Mouse (Mus musculus): ENCODE measurements around the gene Btrc.
"Not testable (repeated sequence)": the region's sequence is repeated elsewhere in the genome, so short reads cannot be mapped to it uniquely, and the experiment has no call there.

Gene Btrc

DNA sequence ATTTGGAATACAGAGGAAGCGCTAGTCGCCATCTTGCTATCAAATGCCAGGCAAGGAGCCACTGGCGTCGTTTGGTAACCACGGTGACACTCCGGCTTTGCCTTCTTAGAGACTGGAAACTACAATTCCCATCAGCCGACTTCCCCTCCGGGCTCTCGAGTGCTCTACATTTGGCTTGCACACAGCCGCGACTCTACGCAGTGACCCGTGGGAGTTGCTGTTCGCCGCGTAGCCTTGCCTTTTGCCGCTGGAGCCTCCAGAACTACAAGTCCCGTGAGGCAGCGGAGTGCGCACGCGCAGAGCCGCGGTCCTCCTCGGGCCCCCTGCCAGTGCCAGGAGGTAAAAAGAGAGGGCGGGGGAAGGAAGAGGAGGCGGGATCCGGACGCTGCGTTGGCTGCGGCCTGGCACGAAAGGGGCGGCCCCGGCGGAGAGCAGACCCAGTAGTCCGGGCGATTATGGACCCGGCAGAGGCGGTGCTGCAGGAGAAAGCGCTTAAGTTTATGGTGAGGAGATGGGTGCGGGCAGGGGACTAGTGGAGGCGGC is at the start of gene Btrc:
Gene Btrc (plus strand): TSS at position 351 of the 543 bp plus-strand sequence.
- in situ Hi-C loops (cut with MseI, MboI): no loop called here

DNA sequence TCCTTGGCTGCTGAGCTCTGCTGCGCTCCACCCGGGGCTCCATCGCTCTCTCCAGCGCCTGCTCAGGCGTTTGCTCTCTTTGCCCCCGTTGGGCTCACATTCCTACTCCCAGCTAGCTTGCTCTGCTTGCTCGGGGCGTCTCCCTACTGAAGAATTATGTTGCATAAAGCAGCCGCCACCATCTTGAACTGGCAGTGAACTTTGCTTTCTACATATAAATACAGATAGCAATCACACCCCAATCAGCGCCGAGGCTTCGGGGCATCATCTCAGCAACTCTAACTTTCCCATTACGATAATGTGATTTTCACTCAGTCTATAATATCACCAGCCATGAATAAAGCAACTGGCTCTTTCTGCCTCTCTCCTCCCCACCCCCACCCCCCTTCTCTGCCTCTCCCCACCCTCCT is 46.1 kb upstream of the Btrc start:
- in situ Hi-C loops (cut with MseI, MboI): no loop called here

DNA sequence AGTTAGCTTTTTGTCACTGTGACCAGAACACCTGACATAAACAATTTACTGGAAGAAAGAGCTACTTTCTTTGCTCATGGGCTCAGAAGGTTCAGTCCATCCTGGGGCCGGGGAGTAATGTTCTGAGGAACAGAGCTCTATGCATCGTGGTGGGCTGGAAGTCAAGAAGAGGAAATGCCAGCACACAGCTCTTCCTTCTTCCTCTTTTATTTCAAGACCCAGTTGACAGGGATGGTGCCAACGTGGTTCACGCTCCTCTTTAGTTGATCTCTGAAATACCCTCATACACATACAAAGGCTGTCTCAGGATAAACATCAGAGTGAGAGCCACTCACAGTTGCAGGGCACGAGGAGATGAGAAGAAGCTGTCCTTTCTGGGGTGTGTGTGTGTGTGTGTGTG is 42.5 kb upstream of the Btrc start:
- in situ Hi-C loops (cut with MseI, MboI): no loop called here

DNA sequence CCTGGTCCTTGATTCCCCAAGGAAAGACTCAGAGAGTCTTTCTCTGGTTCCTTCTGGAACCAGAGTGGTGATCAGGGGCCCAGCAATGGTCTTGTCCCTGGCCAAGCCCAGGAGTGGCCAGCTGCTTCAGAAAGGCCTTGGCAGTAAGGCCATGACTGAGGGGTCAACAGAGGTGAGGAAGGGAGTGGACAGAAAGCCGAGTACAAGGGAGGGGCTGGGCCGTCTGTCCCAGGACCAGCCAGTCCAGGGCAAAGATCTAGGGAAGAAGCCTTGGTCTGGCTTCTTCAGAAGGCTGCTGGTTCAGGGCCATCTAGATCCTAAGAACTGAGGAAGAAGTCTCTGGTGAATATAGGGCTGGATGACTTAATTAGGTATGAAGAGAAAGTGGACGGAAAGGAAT is 34.5 kb upstream of the Btrc start:
- in situ Hi-C loops (cut with MseI, MboI): no loop called here

DNA sequence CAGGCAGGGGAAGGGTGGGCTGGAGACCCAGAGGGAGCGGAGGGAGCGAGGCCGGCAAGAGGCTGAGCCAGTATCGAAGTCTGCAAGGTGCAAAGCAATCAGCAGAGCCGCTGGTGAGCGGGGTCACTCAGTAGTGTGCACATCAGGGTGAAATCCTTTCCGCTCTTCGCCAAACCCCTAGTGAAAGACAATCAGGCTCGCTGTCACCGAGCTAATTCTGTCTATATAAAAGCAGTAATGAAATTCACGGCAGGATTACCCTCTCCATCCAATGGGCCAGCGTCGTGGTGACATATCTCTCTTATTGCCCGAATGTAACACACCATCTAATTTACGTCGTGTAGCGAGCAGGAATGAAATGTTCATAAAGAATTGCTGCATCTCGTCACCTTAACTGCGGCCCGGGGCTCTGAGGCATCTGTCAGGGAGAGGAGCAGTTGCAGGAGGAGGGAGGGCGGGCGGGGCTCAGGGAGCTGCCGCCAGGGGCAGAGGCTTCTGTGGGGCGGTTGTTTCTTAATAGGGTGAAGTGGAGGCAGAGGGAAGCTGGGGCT is 33.7 kb upstream of the Btrc start:
- in situ Hi-C loops (cut with MseI, MboI): no loop called here

DNA sequence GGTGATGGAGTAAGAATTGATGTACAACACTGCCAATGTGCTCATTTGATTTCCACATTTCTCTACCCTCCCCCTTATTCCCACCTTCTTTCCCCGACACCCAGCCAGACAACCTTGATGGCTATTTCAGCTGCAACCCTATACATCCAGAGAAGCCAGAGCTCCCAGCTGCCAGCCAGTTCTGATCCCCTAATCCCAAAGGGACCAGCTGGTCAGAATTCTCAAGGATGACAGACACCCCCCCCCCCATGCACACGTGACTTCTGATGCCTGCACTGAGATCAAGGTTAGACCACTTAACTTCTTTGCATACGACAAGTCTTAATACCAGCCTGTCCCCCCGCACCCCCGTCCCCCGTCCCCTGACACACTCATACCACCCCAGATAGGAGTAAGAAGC is 26.8 kb upstream of the Btrc start:
- in situ Hi-C loops (cut with MseI, MboI): no loop called here

DNA sequence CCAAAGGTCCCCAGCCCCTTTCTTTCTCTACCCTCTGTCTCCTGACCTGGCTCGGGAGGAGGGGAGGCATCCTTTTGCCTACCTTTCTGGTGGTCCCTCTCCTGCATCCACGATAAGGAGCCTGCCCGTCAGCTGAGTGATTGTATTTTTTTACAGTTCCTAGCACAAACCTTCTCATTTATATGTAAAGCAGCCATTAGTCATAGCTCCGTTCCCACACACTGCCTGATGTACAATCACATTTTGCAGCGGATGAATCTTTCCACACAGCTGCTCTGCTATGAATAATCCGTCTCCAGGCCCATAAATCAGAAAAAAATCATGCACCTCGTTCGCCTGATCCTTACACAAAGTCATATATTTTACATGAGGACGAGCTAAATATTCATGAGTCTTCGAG is 25.4 kb upstream of the Btrc start:
- in situ Hi-C loops (cut with MseI, MboI): no loop called here

DNA sequence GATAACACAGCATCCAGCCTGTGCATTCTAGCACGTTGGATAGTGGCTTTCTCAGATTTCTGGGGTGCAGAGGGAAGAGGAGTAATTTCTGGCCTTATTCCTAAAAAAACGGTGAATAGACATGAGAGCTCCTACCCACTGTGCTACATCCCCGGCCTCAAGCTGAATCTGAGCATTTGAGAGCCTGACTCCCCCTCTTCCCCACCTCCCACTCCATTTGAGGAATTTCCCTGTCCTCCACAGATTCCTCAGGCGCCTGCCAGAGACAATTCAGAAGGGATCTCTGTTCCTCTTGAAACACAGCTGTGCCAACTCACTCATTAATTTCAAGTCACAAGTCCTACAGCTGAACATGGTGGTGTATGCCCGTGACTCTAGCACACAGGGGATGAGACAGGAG is 19.6 kb upstream of the Btrc start:
- in situ Hi-C loops (cut with MseI, MboI): no loop called here

DNA sequence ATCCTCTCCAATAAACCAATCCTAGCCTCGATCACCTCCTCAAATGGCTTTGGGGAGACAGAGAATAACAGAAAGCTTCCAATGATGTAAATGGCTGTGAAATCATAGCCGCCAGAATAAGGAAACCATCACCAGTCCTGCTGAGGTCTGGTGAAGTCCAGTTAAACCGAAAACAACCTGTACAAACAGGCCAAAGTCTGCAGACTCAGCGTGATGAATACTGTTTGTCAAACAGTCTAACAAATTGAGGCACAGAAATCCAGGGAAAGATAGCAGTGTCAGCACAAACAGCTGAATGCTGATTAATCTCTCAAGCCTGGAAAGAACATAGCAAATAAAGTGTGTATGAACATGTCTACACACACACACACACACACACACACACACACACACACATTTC is 15.3 kb upstream of the Btrc start:
- in situ Hi-C loops (cut with MseI, MboI): no loop called here

DNA sequence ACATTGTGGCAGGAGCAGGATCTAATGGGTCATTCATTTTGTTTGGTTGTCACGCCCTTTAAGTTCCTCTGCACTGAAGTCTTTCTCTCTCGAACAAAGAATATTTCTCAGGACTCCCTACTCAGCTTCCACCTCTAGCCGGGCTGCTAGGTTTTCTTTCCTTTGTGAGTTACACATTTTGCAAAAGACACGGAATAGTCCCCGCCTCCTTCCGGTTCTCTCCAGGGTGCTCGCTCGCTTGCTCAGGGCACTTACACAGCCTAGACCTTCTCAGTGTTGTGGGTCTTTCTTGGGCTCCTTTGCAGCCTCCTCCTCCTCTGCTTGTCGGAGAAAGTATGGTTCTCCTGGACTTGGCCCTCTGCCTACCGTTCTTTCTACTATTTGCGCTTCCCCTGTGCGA is 13.1 kb upstream of the Btrc start:
- in situ Hi-C loops (cut with MseI, MboI): no loop called here

DNA sequence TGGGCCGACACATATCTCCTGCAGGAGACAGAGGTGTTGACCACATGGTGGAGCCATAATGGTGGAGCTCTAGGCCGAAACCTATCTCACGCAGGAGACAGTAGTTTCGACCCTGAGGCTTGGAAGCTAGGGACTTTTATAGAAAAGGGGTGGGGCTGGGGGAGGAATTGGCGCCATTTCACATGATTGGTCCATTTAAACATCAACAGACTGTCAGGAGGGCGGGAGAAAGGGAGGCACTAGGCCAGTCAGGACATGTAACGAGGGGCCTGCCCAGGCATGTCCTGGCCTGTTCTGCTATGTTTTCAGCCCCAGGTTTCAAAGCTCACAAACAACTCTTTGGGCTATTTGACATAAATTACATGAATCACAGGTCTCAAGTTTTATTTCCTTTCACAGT is 10.8 kb upstream of the Btrc start:
- in situ Hi-C loops (cut with MseI, MboI): not testable (repeated sequence)

DNA sequence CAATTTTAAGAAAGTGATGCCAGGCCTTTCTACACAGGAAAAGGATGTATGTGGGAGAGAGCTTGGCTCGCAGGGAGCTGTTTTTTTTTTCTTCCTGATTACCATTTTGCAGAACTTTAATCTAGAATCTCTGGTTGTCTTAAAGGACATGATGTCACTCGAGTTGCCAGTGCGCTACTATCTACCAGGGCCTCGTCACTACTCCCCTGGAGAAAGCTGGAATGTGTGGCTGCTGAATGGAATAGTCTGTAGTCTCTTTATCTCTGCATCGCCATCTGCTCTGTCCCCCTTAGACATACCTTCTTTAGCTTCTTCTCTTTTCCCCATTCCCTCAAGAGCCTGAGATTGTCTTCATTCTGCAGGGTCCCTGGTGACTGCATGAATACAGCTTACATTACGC is 7.9 kb upstream of the Btrc start:
- in situ Hi-C loops (cut with MseI, MboI): no loop called here

DNA sequence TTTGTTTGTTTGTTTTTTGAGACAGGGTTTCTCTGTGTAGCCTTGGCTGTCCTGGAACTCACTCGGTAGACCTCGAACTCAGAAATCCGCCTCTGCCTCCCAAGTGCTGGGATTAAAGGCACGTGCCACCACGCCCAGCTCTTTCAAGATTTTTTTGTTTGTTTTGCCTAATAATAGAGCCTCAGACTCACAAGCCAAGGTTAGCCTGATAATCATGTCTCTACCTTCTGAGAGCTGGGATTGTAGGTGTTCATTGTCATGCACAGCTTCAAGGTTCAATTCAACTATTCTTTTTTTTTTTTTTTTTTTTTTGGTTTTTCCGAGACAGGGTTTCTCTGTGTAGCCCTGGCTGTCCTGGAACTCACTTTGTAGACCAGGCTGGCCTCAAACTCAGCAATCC is 6.7 kb upstream of the Btrc start:
- in situ Hi-C loops (cut with MseI, MboI): not testable (repeated sequence)

DNA sequence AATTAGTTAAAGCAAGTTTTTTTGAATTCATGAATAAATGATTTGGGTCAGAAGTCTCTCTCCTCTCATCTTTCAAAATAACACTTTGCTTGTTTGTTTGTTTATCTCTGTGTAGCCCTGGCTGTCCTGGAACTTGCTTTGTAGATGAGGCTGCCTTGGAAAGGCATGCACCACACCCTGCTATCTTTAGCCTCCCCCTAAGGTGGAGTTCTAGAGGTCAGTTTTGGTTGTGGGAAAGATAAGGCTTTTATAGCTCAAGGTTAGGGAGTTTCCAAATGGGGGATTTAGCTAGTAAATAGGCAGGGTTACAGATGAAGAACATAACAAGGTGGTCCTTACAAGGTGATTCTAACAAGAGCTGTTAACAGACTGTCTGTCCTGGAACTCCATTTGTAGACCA is 3.0 kb upstream of the Btrc start:
- in situ Hi-C loops (cut with MseI, MboI): no loop called here

DNA sequence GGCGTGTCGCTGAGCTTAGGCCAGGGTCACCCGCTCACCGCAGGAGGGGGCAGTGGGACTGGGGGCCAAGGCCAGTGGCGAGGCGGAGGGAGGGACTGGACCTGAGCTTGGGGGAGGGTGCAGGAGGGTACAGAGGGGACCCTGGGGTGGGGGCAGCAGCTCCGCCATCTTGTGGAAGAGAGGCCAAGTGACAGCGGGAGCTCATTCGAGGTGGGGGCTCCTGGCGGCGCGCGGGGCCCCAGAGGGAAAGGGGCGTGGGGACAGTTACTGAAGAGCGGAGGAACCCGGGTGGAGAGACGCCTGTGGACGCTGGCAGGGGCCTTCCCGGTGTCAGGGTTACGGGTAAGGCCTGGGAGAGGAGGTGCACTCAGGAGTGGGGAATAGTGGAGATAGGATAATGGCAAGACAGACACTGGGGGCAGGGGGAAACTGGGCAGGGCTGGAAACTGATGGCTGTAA is 428 bp downstream of the Btrc start:
- in situ Hi-C loops (cut with MseI, MboI): no loop called here

DNA sequence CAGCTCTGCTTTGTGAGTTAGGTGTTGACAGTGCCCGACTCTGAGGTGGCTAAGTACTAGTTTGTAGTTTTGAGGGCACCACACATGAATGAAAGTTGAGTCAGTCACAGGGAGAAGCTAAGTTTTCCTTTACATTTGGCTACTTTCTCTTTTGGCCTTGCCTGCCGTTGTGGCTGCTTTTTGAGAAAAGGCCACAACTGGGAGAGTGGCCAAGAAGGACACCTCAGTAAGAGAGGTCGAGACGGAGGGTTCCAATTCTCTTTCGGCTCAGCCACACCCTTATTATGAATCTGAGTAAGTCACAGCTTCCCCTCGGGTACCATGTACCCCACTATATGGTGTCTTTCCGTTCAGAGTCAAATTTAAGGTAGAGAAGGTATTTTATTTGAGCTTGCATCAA is 3.1 kb downstream of the Btrc start:
- in situ Hi-C loops (cut with MseI, MboI): no loop called here

DNA sequence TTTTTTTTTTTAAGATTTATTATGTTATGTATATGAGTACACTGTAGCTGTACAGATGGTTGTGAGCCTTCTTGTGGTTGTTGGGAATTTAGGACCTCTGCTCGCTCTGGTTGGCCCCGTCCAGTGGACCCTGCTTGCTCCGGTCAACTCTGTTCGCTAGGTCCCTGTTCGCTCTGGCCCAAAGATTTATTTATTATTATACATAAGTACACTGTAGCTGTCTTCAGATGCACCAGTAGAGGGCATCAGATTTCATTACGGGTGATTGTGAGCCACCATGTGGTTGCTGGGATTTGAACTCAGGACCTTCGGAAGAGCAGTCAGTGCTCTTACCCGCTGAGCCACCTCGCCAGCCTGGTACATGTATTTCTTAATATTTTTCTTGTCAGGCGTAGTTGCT is 21.3 kb downstream of the Btrc start:
- in situ Hi-C loops (cut with MseI, MboI): not testable (repeated sequence)

DNA sequence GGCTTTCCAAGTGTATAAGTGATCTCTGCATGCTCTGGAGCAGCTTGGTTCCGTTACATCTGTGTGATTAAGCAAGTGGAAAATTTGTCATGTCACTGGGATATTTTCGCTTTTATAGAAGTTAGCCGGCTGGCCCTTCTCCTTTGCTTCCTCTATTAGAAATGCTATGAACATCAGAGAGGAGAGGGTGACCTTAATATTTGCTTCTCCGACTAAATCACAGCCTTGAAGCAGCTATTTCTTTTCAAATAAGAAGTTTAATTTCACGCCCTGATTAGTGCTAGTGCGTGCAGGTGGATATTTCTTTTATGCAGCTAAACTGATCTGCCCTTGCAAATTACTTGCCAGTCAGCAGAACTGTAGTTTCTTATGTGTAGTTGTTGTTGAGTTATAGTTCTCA is 25.0 kb downstream of the Btrc start:
- in situ Hi-C loops (cut with MseI, MboI): no loop called here

DNA sequence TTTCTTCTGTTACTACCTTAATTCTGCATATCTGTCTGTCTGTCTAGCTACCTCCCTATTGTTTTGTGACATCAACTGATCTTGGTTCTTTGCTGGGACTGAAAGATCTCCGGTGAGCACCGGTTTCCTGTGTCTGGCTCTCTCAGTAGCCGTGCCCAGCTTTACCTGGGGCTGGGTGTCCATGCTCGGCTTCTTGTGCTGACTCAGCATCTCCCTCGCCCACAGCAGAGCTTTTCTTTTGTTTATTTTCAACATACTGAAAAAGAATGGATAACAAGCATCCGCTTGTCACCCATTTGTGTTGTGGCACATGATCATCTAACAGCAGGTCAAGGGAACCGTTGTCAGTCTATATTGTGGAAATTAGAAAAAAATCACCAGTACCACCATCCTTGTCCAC is 30.5 kb downstream of the Btrc start:
- in situ Hi-C loops (cut with MseI, MboI): no loop called here

DNA sequence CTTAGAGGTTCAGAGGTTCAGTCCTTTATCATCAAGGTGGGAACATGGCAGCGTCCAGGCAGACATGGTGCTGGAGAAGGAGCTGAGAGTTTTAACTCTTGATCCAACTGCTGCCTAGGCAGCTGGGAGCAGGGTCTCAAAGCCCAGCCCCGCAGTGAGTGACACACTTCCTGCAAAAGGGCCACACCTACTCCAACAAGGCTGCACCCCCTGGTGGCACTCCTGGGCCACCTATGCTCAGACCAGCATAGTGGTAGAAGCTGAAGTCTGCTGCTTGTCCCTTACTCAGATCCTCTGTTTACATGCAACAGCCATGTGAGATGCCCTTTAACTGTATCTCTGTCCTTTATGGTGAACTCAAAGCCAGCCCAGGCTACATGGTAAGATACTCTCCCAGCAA is 47.5 kb downstream of the Btrc start:
- in situ Hi-C loops (cut with MseI, MboI): no loop called here

DNA sequence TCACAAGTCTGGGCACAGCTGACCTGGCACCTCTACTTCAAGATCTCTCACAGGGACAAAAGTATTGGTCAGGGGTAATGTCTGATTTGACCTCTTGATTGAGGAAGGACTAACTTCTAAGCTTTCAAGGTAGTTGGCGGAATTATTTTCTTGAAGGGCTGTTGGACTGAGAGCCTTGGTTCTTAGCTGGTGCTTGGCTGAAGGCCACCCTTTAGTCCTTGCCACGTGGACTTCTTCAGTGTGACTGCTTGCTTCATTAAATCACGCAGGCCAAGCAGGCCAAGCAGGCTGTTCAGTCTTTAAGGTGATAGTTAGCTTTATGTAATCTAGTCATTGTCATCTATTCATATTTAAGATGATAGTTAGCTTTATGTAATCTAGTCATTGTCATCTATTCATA is 49.2 kb downstream of the Btrc start:
- in situ Hi-C loops (cut with MseI, MboI): no loop called here

DNA sequence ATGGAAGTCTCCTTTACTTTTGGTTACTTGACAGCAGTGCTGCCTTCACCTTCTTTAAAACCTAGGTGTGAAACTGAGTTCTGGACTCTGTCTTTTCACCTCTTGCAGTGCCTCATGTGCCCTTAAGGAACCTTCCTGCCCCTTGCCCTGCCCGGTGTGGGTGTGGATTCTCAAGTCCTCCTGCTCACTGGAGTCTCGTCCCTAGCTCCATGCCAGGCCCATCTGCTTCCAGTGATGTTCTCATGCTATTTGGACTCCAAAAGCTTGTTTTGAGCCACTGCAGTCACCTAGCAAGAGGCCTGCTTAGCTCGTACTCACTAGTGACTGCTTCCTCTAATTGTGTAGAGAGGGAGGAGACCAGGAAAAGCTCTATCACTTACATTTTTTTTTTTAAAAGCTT is 50.4 kb downstream of the Btrc start:
- in situ Hi-C loops (cut with MseI, MboI): no loop called here

DNA sequence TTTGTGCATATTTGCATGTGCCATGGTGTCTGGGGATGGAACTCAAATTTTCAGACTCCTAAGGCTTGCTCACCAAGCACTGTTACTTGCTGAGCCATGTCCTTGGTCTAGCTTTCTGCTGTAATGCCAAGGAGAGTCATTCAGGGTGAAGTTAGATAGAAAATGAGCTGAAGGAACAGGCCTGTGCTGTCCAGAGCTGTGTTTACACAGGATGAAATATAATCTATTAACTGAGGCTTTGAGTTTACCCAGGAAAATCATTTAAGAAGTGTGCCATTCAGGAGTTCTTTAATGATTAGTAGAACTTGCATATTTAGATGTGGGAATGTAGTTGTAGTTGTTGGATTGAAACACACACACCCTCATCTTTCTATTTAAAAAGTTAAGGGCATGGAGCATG is 54.1 kb downstream of the Btrc start:
- in situ Hi-C loops (cut with MseI, MboI): no loop called here

DNA sequence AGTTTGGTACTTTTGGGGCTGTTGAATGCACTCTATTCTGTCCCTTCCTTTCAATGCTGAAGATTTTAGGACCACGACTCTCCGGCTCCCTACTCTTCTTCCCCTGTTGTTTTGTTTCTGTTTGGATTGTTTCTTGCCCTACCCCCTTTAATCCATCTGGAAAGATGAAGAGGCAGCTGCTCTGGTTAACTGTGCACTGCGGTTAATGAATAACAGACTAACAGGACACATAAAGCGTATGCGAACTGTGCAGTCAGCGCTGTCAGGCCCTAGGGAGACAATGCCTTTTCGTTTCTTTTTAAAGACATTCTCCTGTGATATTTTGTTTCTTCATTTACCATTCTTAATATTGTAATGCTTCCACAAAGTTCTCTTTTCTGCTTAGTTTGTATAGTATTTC is 58.7 kb downstream of the Btrc start:
- in situ Hi-C loops (cut with MseI, MboI): no loop called here
